Mouse (Mus musculus) limb, embryonic 15.5 days (tissue): ENCODE data around the gene Rtn4ip1. TPM values are rescaled to one million over a fixed set of nuclear protein-coding genes. Genes with fewer than 3 reads are reported as not detected.

Experiments
- ATAC-seq: fragments of 200-750 bp; cut with Nextera tagmentation; 2 replicates; pipeline ENCODE4 v1.8.0; 2017; ENCODE audit warnings: low read depth, moderate TSS enrichment; ENCODE audit not compliant: insufficient number of reproducible peaks, low FRiP score, low TSS enrichment
- H3K27ac ChIP-seq: fragments of 300-500 bp; sonication (generic); 2 replicates; pipeline ENCODE4 v1.5.1; 2015; ENCODE audit warnings: moderate library complexity, mild to moderate bottlenecking, inconsistent platforms
- H3K27me3 ChIP-seq: fragments of 300-500 bp; sonication (generic); 2 replicates; pipeline ENCODE4 v1.6.1; 2015; ENCODE audit warnings: inconsistent platforms
- H3K36me3 ChIP-seq: fragments of 300-500 bp; sonication (generic); 2 replicates; pipeline ENCODE4 v1.6.1; 2015; ENCODE audit warnings: inconsistent platforms
- H3K4me1 ChIP-seq: fragments of 300-500 bp; sonication (generic); 2 replicates; pipeline ENCODE4 v1.6.1; 2015; ENCODE audit warnings: inconsistent platforms
- H3K4me2 ChIP-seq: fragments of 300-500 bp; sonication (generic); 2 replicates; pipeline ENCODE4 v1.6.1; 2015; ENCODE audit warnings: mild to moderate bottlenecking, inconsistent platforms
- H3K4me3 ChIP-seq: fragments of 300-500 bp; sonication (generic); 2 replicates; pipeline ENCODE4 v1.5.1; 2015; ENCODE audit warnings: mild to moderate bottlenecking, inconsistent platforms
- H3K9ac ChIP-seq: fragments of 300-500 bp; sonication (generic); 2 replicates; pipeline ENCODE4 v1.6.1; 2015; ENCODE audit warnings: inconsistent platforms
- H3K9me3 ChIP-seq: fragments of 300-500 bp; sonication (generic); 2 replicates; pipeline ENCODE4 v1.6.1; 2016; ENCODE audit warnings: inconsistent platforms
- WGBS: fragments of 180-500 bp; shearing (Covaris S2); methylation state at CpG from one replicate; pipeline ENCODE4 v1.1.7; 2015; 5-methylcytosine and 5-hydroxymethylcytosine counted together
- polyA plus RNA-seq: library from polyadenylated mRNA; unstranded; fragments of >200 nt; fragmentation: Nextera tagmentation; extraction: Ambion mirVana; gene quantifications from 2 replicates; pipeline ENCODE4 v1.2.1, GENCODE M21; 2015

Rtn4ip1 gene
- polyA plus RNA-seq, 1 experiment from 2014 or later: 13.5 TPM

DNA sequence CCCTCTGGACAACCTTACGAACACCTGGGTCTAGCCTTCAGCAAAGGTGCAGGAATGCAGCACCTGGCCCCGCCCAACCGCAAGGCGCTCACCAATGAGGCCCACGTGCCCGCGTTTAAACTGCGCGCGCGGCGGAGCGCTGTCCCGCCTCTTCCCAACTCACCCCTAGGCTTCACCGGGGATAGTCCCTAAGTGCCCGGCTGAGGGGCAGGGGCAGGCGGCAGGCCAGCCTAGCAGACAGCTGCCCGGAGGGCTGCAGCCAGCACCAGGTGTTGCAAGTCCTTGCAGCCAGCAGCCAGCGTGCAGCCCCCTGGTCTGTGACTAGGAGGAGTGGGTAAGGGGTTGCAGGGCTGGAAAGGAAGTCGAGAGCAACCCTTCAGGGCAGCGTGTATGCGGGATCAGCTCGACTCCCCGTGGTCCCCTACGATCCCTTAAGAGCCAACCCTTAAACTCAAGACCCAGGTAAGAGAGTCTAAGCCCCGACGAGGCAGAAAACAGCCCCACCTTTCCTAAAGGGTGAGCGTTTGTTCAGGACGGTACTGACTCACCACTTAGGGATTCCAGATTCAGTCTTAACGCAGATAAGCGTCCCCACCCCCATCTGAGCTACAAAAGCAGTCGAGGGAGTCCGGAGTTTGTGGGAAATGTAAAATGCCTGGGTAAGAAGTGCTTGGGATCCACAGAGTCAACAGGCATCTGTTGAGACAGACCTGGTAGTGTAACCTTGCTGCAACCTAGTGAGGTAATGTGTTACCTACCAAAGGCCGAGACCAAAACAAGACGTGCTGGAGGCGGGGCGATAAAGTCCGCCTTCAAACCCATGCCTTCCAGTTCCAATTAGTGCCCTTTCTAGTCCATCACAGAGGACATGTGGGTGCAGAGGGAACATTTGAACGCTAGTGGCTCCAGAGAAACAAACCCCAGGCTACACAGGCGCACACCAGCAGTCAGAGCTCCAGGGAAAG lies 104.4 kb downstream of the Rtn4ip1 start:
- WGBS: 2% methylated on average over 40 of the region's 40 CpGs

More for the DNA sequence above, 104.4 kb downstream of the Rtn4ip1 start:
- H3K27ac ChIP-seq: no peak overlapping the region
- peaks cover 41% of the 10 kb centered on the region for H3K27me3 ChIP-seq
- no peaks in the 10 kb centered on the region for H3K9me3 ChIP-seq
- H3K36me3 ChIP-seq: no peaks in the 10 kb centered on the region
- H3K4me1 ChIP-seq: peaks cover 26% of the 10 kb centered on the region
- peak overlapping the region; percentile 81 for H3K4me2 ChIP-seq
- peak overlapping the region; percentile 38 for H3K4me3 ChIP-seq
- no peak overlapping the region for H3K9ac ChIP-seq
- ATAC-seq: no peak

Other genes starting within 250 kb of the Rtn4ip1 start
- gene Qrsl1, start 62 bp upstream of the Rtn4ip1 start, polyA plus RNA-seq: 16.6 and 17.2 TPM in 2 replicates
- gene Crybg1, start 247.0 kb downstream of the Rtn4ip1 start, polyA plus RNA-seq: 4.7 and 5.7 TPM in 2 replicates